Mouse (Mus musculus): ENCODE data around the gene Phf14. TPM values are rescaled to one million over a fixed set of nuclear protein-coding genes. Genes with fewer than 3 reads are reported as not detected.

The Phf14 gene
- total and polyA plus RNA-seq, 2 experiments from 2014 or later = 88.6 to 106 TPM

DNA sequence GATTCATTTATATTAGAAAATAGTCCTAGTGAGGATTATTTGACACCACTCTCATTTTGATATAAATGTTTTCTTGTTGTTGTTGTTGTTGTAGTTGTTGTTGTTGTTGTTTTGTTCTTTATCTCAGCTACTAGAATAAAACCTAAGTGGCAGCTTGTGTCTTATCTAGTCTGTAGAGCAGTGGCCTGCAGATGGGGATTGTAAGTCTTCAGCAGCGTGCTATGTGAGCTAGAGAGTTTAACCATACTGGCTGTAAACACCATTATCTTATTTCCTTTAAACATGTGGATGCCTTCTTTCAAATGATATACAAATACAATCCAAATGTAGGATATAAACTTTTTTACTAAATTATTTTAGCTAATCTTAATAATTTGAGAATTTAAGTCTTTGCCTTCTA, 98.4 kb downstream of the Phf14 start:
- WGBS = 97% methylated on average over 1 of the region's 1 CpGs
- ATAC-seq (ENCODE audit: low FRiP score) = no peak

DNA sequence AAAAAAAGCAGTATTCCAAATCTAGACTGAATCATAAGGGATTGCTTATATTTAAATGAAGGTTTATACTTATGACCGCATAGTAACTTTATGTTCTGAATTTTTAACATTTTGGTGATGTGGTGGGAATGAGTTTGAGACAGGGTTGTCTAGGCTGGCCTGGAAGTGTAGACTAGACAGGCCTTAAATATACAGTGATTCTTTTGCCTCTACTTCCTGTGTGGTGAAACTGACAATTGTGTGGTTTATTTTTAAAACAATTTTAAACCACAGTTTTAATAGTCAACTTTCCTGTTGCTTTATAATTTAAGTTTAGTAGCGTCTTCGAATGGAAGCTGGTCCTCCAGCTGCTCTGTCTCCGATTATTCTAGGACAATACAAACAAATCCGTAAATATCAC, 104.5 kb downstream of the Phf14 start:
- no peaks in the 10 kb centered on the region for H3K9me3 ChIP-seq (ENCODE audit: low read length)
- no peaks in the 10 kb centered on the region for H3K27me3 ChIP-seq (ENCODE audit: insufficient read depth, low read length)
- no peaks in the 10 kb centered on the region for H3K4me1 ChIP-seq (ENCODE audit: insufficient read depth, low read length)
- H3K27ac ChIP-seq (ENCODE audit: low read depth, low read length) = no peak overlapping the region
- WGBS = 90% methylated on average over 5 of the region's 5 CpGs
- H3K4me3 ChIP-seq (ENCODE audit: low read depth, low read length) = no peak overlapping the region
- no peak overlapping the region for H3K9ac ChIP-seq (replicated peaks; ENCODE audit: low read length, poor library complexity, severe bottlenecking)
- no peak for TF ChIP-seq CTCF (IDR thresholded peaks at IDR 0.05)
- ATAC-seq (ENCODE audit: low FRiP score) (no peak), DNase-seq (ENCODE audit: low spot score) (no peak)
- no peaks in the 10 kb centered on the region for H3K36me3 ChIP-seq (ENCODE audit: insufficient read depth, low read length)
- H3K4me2 ChIP-seq (ENCODE audit: low read depth, low read length, poor library complexity, severe bottlenecking) = no peak overlapping the region

More for the DNA sequence above, 98.4 kb downstream of the Phf14 start:
- Histone ChIP-seq H3K4me2 (ENCODE audit: low read depth, low read length, poor library complexity, severe bottlenecking) (no peak overlapping the region), H3K27ac (ENCODE audit: low read depth, low read length) (no peak overlapping the region), H3K4me1 (ENCODE audit: insufficient read depth, low read length) (no peaks in the 10 kb centered on the region), H3K4me3 (ENCODE audit: low read depth, low read length) (no peak overlapping the region), H3K9me3 (ENCODE audit: low read length) (no peaks in the 10 kb centered on the region), H3K36me3 (ENCODE audit: insufficient read depth, low read length) (peaks cover 3% of the 10 kb centered on the region; the same call in 1 of the 2 replicates), H3K27me3 (ENCODE audit: insufficient read depth, low read length) (no peaks in the 10 kb centered on the region), H3K9ac (replicated peaks; ENCODE audit: low read length, poor library complexity, severe bottlenecking) (no peak overlapping the region)
- DNase-seq (ENCODE audit: low spot score) = no peak
- TF ChIP-seq CTCF (IDR thresholded peaks at IDR 0.05) = no peak

DNA sequence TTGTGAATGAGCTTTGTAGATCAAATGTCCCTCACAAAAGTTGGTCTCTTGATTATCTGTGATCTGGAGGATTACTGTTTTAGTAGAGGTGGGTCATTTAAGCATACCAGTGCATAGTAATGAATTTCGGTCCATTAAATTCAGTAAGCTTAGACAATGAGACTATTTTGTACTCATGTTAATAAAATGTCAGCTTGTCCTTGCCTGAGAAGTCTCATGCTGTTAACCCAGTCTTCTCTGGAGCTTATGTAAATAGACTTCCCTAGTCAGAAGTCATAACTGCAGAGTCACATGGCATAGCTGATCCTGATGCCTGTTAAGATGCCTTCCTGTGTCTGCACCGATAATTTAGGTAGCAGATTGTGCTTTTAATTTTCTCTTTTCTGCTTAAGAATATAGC, 106.4 kb downstream of the Phf14 start:
- H3K36me3 ChIP-seq (ENCODE audit: insufficient read depth, low read length) = no peaks in the 10 kb centered on the region
- 39% methylated on average over 2 of the region's 2 CpGs for WGBS
- no peaks in the 10 kb centered on the region for H3K4me1 ChIP-seq (ENCODE audit: insufficient read depth, low read length)
- no peak overlapping the region for H3K4me2 ChIP-seq (ENCODE audit: low read depth, low read length, poor library complexity, severe bottlenecking)
- no peaks in the 10 kb centered on the region for H3K9me3 ChIP-seq (ENCODE audit: low read length)
- no peak overlapping the region for H3K9ac ChIP-seq (replicated peaks; ENCODE audit: low read length, poor library complexity, severe bottlenecking)
- ATAC-seq (ENCODE audit: low FRiP score) = no peak
- no peak overlapping the region for H3K27ac ChIP-seq (ENCODE audit: low read depth, low read length)
- no peak overlapping the region for H3K4me3 ChIP-seq (ENCODE audit: low read depth, low read length)
- no peaks in the 10 kb centered on the region for H3K27me3 ChIP-seq (ENCODE audit: insufficient read depth, low read length)
- TF ChIP-seq CTCF (IDR thresholded peaks at IDR 0.05) = no peak
- DNase-seq (ENCODE audit: low spot score) = no peak

DNA sequence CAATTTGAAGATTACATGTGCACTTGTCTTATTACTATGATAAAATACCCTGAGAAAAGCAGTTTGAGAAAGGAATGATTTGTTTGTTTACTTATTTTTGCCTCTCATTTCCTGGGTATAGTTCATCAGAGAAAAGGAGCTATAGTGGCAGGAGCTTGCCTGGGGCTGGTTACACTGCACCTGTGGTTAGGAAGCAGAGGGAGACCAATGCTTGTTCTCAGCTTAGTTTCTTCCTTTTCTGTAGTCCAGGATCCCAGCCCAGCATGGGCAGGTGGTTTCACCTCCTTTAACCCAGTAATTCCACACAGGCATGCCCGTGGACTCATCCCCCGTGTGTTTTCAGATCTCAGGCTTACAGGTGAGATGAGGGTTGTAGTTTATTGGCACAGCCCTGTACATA, 107.1 kb downstream of the Phf14 start:
- WGBS = 93% methylated on average over 2 of the region's 2 CpGs
- ATAC-seq (ENCODE audit: low FRiP score) = no peak
- Histone ChIP-seq H3K4me2 (ENCODE audit: low read depth, low read length, poor library complexity, severe bottlenecking) (no peak overlapping the region), H3K4me1 (ENCODE audit: insufficient read depth, low read length) (no peaks in the 10 kb centered on the region), H3K36me3 (ENCODE audit: insufficient read depth, low read length) (no peaks in the 10 kb centered on the region), H3K4me3 (ENCODE audit: low read depth, low read length) (no peak overlapping the region), H3K9me3 (ENCODE audit: low read length) (no peaks in the 10 kb centered on the region), H3K9ac (replicated peaks; ENCODE audit: low read length, poor library complexity, severe bottlenecking) (no peak overlapping the region), H3K27me3 (ENCODE audit: insufficient read depth, low read length) (no peaks in the 10 kb centered on the region), H3K27ac (ENCODE audit: low read depth, low read length) (no peak overlapping the region)
- no peak for DNase-seq (ENCODE audit: low spot score)
- TF ChIP-seq CTCF (IDR thresholded peaks at IDR 0.05) = no peak

DNA sequence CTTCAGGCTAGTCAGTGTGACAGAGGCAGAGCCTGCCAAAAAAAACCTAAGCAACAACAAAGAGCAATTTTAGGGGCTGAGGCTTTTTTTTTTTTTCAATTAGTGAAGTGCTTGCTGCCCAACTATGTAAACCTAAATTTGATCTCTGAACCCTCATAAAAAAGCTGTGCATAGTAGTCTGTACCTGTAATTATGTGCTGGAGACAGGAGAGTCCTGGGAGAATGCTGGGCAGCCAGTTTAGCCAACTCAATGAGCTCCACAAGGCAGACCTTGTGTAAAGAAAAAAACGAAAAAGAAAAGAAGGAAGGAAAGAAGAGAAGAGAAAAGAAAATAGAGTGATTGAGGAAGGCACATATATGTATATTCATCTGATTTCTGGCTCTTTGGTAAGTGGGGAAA, 112.1 kb downstream of the Phf14 start:
- Histone ChIP-seq H3K4me1 (ENCODE audit: insufficient read depth, low read length) (no peaks in the 10 kb centered on the region), H3K4me3 (ENCODE audit: low read depth, low read length) (no peak overlapping the region), H3K27ac (ENCODE audit: low read depth, low read length) (no peak overlapping the region), H3K27me3 (ENCODE audit: insufficient read depth, low read length) (no peaks in the 10 kb centered on the region), H3K4me2 (ENCODE audit: low read depth, low read length, poor library complexity, severe bottlenecking) (no peak overlapping the region), H3K9ac (replicated peaks; ENCODE audit: low read length, poor library complexity, severe bottlenecking) (no peak overlapping the region), H3K9me3 (ENCODE audit: low read length) (no peaks in the 10 kb centered on the region), H3K36me3 (ENCODE audit: insufficient read depth, low read length) (peaks cover 5% of the 10 kb centered on the region)
- no peak for TF ChIP-seq CTCF (IDR thresholded peaks at IDR 0.05)
- 74% methylated on average over 1 of the region's 1 CpGs for WGBS
- no peak for DNase-seq (ENCODE audit: low spot score)
- ATAC-seq (ENCODE audit: low FRiP score) = no peak

DNA sequence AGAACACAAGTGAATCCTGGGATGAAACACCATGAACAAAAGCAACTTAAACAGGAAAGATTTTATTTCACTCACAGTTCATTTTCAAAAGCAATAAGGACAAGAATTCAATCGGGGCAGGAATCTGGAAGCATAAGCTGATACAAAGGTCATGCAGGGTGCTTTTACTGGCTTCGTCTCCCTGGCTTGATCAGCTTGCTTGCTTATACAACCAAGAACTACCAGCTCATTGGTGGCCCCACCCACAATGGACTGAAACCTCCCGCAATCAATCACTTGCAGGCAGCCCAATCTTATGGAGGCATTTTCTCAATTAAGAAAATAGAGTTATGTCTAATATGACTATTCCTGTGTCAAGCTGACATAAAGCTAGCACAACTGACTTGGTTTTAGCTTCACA, 112.5 kb downstream of the Phf14 start:
- Histone ChIP-seq H3K9ac (replicated peaks; ENCODE audit: low read length, poor library complexity, severe bottlenecking) (no peak overlapping the region), H3K4me3 (ENCODE audit: low read depth, low read length) (no peak overlapping the region), H3K4me1 (ENCODE audit: insufficient read depth, low read length) (no peaks in the 10 kb centered on the region), H3K27ac (ENCODE audit: low read depth, low read length) (no peak overlapping the region), H3K27me3 (ENCODE audit: insufficient read depth, low read length) (no peaks in the 10 kb centered on the region), H3K9me3 (ENCODE audit: low read length) (no peaks in the 10 kb centered on the region), H3K36me3 (ENCODE audit: insufficient read depth, low read length) (peaks cover 5% of the 10 kb centered on the region), H3K4me2 (ENCODE audit: low read depth, low read length, poor library complexity, severe bottlenecking) (no peak overlapping the region)
- DNase-seq (ENCODE audit: low spot score) (no peak), ATAC-seq (ENCODE audit: low FRiP score) (no peak)
- WGBS = 87% methylated on average over 3 of the region's 3 CpGs
- no peak for TF ChIP-seq CTCF (IDR thresholded peaks at IDR 0.05)
